Mouse (Mus musculus) myocyte (in vitro differentiated cells): ENCODE results near the gene Cldnd1.

Experiments
- CEBPB ChIP-seq: IDR thresholded peaks from 2 replicates; pipeline ENCODE4 v1.6.1; 2011; ENCODE audit warnings: mild to moderate bottlenecking, moderate library complexity; ENCODE audit not compliant: poor library complexity, insufficient read depth, severe bottlenecking
- E2F4 ChIP-seq: IDR thresholded peaks from one replicate; pipeline ENCODE4 v1.6.1; 2011; ENCODE audit warnings: mild to moderate bottlenecking, control low read depth, moderate library complexity; ENCODE audit not compliant: insufficient read depth
- MAX ChIP-seq: IDR thresholded peaks from one replicate; pipeline ENCODE4 v1.6.1; 2011; ENCODE audit warnings: low read depth, mild to moderate bottlenecking, control low read depth
- POLR2A ChIP-seq: IDR thresholded peaks from one replicate; pipeline ENCODE4 v1.6.1; 2011; ENCODE audit warnings: low read depth, mild to moderate bottlenecking, control low read depth, moderate library complexity; ENCODE audit not compliant: insufficient read length
- POLR2AphosphoS2 ChIP-seq: IDR thresholded peaks from one replicate; pipeline ENCODE4 v1.6.1; 2011; ENCODE audit warnings: low read depth, control low read depth; ENCODE audit not compliant: insufficient read length
- REST ChIP-seq: IDR thresholded peaks from one replicate; pipeline ENCODE4 v1.6.1; 2011; ENCODE audit warnings: mild to moderate bottlenecking, control low read depth, moderate library complexity; ENCODE audit not compliant: insufficient read depth, insufficient read length
- TCF12 ChIP-seq: IDR thresholded peaks from one replicate; pipeline ENCODE4 v1.6.1; 2011; ENCODE audit warnings: mild to moderate bottlenecking, control low read depth; ENCODE audit not compliant: poor library complexity, insufficient read depth, severe bottlenecking
- USF1 ChIP-seq: IDR thresholded peaks from one replicate; pipeline ENCODE4 v1.6.1; 2011; ENCODE audit warnings: low read depth, mild to moderate bottlenecking, control low read depth, moderate library complexity

GRCm38 (mm10) chr16:58708601-58709475 is 18.9 kb upstream of the Cldnd1 start:
- TF ChIP-seq POLR2AphosphoS2 (no peak), USF1 (no peak), REST (no peak), CEBPB (no peak), E2F4 (no peak), MAX (no peak), TCF12 (no peak), POLR2A (no peak)
